Mouse (Mus musculus) intestine, embryonic 14.5 days (tissue): ENCODE measurements at regions not wholly inside any gene's neighbourhood (a gene's known extent, or its start where the extent isn't known, plus 50 kb on each side); places are given as distances from the start of the nearest gene placed in this dataset.
A peak's percentile ranks its signal among the peaks of the same experiment; 100 is the strongest.

Experiments
- ATAC-seq: fragments of 200-750 bp; cut with Nextera tagmentation; replicated peaks from 2 replicates; pipeline ENCODE4 v1.8.0; 2017; ENCODE audit warnings: low read depth, moderate number of reproducible peaks, moderate TSS enrichment, moderate library complexity; ENCODE audit not compliant: low FRiP score, low TSS enrichment
- DNase-seq: peaks from one replicate; pipeline ENCODE4 v3.0.0-alpha.2; 2018; ENCODE audit warnings: low spot score
- H3K27ac ChIP-seq: fragments of 300-500 bp; sonication (generic); 2 replicates; pipeline ENCODE4 v1.5.1; 2014; ENCODE audit warnings: low read depth, mild to moderate bottlenecking, control low read depth
- H3K27me3 ChIP-seq: fragments of 300-500 bp; sonication (generic); replicated peaks from 2 replicates; pipeline ENCODE4 v1.6.1; 2014; ENCODE audit warnings: low read length, control low read depth; ENCODE audit not compliant: control insufficient read depth, insufficient read depth
- H3K36me3 ChIP-seq: fragments of 300-500 bp; sonication (generic); 2 replicates; pipeline ENCODE4 v1.6.1; 2014; ENCODE audit warnings: low read length, control low read depth; ENCODE audit not compliant: control insufficient read depth, insufficient read depth
- H3K4me1 ChIP-seq: fragments of 300-500 bp; sonication (generic); replicated peaks from 2 replicates; pipeline ENCODE4 v1.6.1; 2014; ENCODE audit warnings: low read length, control low read depth, mixed read lengths; ENCODE audit not compliant: control insufficient read depth, insufficient read depth
- H3K4me2 ChIP-seq: fragments of 300-500 bp; sonication (generic); 2 replicates; pipeline ENCODE4 v1.6.1; 2014; ENCODE audit warnings: low read length
- H3K4me3 ChIP-seq: fragments of 300-500 bp; sonication (generic); 2 replicates; pipeline ENCODE4 v1.5.1; 2014; ENCODE audit warnings: low read depth, low read length, control low read depth, mixed read lengths
- H3K9ac ChIP-seq: fragments of 300-500 bp; sonication (generic); 2 replicates; pipeline ENCODE4 v1.6.1; 2014; ENCODE audit warnings: mild to moderate bottlenecking, low read length
- H3K9me3 ChIP-seq: fragments of 300-500 bp; sonication (generic); 2 replicates; pipeline ENCODE4 v1.6.1; 2016; ENCODE audit warnings: low read length, control low read depth; ENCODE audit not compliant: control insufficient read depth
- WGBS: fragments of 180-500 bp; shearing (Covaris S2); extraction: QIAGEN DNeasy Blood & Tissue Kit; methylation state at CpG from one replicate; pipeline ENCODE4 v1.1.7; 2014; 5-methylcytosine and 5-hydroxymethylcytosine counted together

DNA sequence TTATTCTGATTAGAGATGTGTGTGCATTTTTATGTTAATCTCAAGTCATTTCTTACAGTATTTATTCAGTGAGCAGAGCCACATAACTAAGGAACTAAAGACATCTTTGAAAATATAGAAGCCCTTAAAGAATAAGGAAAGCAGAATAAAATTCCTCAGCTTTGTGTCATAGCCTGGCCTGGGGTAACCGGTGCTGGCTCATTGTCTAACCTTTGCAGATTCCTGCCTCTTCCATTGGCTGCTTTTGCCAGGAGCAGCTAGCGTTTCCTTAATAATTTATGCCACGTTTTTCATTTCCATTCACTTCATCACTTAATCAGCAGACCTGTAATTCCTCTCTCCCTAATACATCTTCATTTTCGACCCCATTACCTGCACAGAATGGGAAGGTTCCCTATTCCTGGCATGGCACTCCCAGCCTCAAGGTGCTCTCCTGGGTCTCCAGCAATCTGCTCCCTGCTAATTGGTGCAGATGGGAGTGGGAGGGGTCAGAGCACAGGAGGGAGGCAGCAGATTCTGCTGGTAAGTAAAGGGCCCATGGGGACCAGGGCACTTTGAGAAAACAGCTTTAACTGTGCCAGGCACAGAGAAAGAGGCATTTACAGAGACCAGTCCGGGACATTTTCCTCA, 413.1 kb downstream of the Stim2 start:
- DNase-seq (no peak), ATAC-seq (no peak)
- H3K36me3 ChIP-seq, result no peaks in the 10 kb centered on the region
- H3K4me1 ChIP-seq, result no peaks in the 10 kb centered on the region
- H3K27ac ChIP-seq, result no peak overlapping the region
- no peak overlapping the region for H3K4me2 ChIP-seq
- no peak overlapping the region for H3K9ac ChIP-seq
- 66% methylated on average over 5 of the region's 5 CpGs for WGBS
- no peaks in the 10 kb centered on the region for H3K27me3 ChIP-seq
- H3K4me3 ChIP-seq, result no peak overlapping the region
- H3K9me3 ChIP-seq, result no peaks in the 10 kb centered on the region

DNA sequence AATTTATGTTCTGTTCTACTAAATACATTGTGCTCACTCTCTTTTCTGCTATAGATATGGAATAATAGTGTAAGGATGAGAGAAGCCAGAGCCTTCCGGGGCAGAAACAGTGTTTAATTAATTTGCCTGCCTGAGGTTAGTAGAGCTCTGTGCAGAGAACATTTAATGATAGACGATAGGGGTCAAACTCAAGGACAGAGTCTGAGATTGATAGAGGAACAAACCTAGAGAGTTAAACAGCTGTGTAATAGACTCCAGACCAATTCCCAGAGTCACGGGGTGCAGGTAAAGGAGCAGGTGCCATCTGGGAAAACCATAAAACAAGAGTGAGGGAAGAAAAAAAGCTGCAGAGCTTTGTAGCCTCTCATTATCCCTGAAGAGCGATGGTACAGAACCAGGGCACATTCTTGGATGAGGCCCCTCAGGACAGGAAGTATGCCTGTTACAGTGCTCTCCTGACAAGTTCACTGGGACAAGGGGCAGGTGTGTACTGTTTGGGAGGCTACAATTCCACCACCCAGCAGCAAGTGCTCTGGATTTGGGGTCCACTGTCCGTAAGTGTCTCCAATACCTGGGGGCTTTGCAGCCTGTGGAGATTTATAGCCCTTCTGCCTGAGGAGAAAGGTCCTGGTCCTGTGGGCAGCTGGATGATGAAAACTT, 421.6 kb downstream of the Stim2 start:
- ATAC-seq (peak; percentile 50; the same call in 1 of the 2 replicates), DNase-seq (no peak)
- peaks cover 13% of the 10 kb centered on the region; the same call in 1 of the 2 replicates for H3K4me1 ChIP-seq
- no peak overlapping the region for H3K4me3 ChIP-seq
- no peak overlapping the region for H3K4me2 ChIP-seq
- H3K9me3 ChIP-seq, result no peaks in the 10 kb centered on the region
- WGBS, result 23% methylated on average over 5 of the region's 5 CpGs
- no peaks in the 10 kb centered on the region for H3K27me3 ChIP-seq
- no peak overlapping the region for H3K9ac ChIP-seq
- H3K27ac ChIP-seq, result no peak overlapping the region
- H3K36me3 ChIP-seq, result no peaks in the 10 kb centered on the region

DNA sequence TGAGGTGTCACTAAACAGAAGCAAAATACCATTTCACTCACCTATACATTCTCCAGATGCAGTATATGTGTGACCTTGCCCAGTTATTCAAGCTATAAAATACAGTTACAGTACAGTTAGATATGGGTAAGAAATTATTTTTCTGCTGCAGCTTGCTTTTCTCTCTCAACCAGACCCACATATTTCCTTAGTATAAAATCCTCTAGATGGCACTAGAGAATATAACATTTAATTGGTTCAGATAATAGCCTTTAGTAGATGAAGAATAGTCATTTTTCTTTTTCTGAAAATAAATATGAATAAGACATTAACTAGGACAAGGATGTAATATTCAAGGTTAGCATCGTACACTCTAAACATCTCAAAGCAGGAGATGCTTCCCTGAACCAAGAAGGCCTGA, 441.0 kb downstream of the Stim2 start:
- Histone ChIP-seq H3K4me1 (no peaks in the 10 kb centered on the region), H3K9ac (no peak overlapping the region), H3K4me2 (no peak overlapping the region), H3K36me3 (no peaks in the 10 kb centered on the region), H3K4me3 (no peak overlapping the region), H3K27ac (no peak overlapping the region), H3K9me3 (no peaks in the 10 kb centered on the region), H3K27me3 (no peaks in the 10 kb centered on the region)
- ATAC-seq, result no peak
- 62% methylated on average over 1 of the region's 1 CpGs for WGBS
- DNase-seq, result no peak

DNA sequence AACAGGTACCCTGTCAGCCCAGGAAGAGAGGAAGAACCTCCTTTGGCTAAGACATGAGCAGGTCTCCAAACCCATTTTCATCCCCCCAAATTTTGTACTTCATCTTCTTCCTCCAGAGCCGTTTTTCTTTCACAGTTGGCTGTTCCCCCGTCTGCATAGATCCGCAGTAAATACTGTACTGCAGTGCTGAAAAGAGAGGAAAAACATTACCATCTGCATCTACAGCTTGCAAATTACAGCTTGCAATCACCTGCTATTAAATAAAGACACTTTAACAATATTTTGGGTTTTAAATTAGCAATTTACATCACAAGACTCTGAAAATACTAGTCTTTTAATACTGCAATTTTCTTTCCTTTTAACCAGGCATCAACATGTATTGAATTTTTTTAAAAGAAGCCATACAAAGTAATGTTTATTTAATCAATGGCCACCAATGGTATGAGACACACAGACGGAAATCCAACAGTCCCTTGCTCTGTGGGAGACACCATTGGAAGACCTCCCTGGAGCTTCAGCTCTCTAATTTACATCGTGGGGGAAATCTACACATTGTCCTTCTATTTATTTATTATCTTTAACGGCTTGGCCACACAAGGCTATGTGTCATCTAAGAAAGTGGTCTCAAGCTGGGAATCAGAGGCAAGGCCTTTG, 442.6 kb downstream of the Stim2 start:
- Histone ChIP-seq H3K9me3 (no peaks in the 10 kb centered on the region), H3K4me2 (no peak overlapping the region), H3K4me1 (no peaks in the 10 kb centered on the region), H3K36me3 (no peaks in the 10 kb centered on the region), H3K27ac (no peak overlapping the region), H3K9ac (no peak overlapping the region), H3K4me3 (no peak overlapping the region), H3K27me3 (no peaks in the 10 kb centered on the region)
- 64% methylated on average over 6 of the region's 6 CpGs for WGBS
- DNase-seq, result no peak
- ATAC-seq, result no peak

DNA sequence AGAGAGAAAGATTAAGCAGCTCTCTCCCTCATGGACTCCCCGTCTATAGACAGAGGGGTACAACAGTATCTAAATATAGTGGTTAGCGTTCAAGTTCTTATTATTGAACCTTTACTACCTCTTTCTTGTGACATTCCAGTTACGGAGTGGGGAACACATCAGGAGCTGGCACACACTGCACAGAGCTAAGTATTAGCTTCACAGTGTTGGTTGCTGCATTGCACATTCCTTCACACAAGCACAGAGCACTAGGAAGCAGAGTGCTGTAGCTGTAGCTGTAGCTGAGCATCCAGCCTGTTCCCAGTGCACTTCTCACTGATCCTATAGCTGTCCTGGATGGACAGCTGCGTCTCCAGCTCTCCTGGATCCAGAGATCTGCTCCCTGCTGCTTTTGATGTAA, 443.3 kb downstream of the Stim2 start:
- Histone ChIP-seq H3K4me1 (no peaks in the 10 kb centered on the region), H3K27me3 (no peaks in the 10 kb centered on the region), H3K4me2 (no peak overlapping the region), H3K9me3 (no peaks in the 10 kb centered on the region), H3K36me3 (no peaks in the 10 kb centered on the region), H3K27ac (no peak overlapping the region), H3K4me3 (no peak overlapping the region), H3K9ac (no peak overlapping the region)
- no peak for ATAC-seq
- 92% methylated on average over 4 of the region's 4 CpGs for WGBS
- no peak for DNase-seq

DNA sequence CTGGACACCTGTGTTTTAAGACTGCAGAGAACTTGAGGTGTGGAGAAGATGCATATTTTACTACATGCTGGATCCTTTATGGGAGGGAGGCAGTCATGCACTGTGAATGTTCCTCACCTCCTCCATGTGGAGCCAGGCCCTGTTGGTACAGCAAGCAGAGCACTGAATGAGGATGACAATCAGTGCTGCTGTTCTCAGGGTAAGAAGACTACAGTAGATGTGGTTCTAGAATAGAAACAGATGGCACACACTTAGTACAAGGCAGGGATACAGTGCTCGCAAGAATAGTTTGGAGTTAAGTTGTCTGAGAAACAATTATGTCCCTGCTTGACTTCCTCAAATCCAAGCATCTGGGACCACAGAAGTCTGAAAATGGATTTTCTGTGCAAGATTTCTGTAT, 485.6 kb downstream of the Stim2 start:
- WGBS, result 95% methylated on average over 1 of the region's 1 CpGs
- H3K27ac ChIP-seq, result no peak overlapping the region
- DNase-seq, result no peak
- no peaks in the 10 kb centered on the region for H3K36me3 ChIP-seq
- H3K27me3 ChIP-seq, result no peaks in the 10 kb centered on the region
- H3K4me3 ChIP-seq, result no peak overlapping the region
- H3K4me2 ChIP-seq, result no peak overlapping the region
- H3K4me1 ChIP-seq, result no peaks in the 10 kb centered on the region
- no peak for ATAC-seq
- H3K9me3 ChIP-seq, result no peaks in the 10 kb centered on the region
- no peak overlapping the region for H3K9ac ChIP-seq
